Mouse (Mus musculus) left cerebral cortex, adult 8-10 months (tissue): ENCODE measurements around the gene Ergic1. TPM values are rescaled to one million over a fixed set of nuclear protein-coding genes. Genes with fewer than 3 reads are reported as not detected.

Source experiments
- DNase-seq, 2 experiments: peaks; one replicate each; pipeline ENCODE4 v3.0.0; 2022; ENCODE audit warnings: low spot score in 2 of 2
- total RNA-seq, 4 experiments: library from RNA; stranded (reverse); gene quantifications; 2 replicates each; pipeline ENCODE4 v1.2.4; 2022

Gene Ergic1
- 100 to 1,000 TPM; 131 to 191 (median 161) TPM for total RNA-seq

- DNase-seq = peak; percentile 79 to 85
Measured at GRCm38 (mm10) chr17:26561290-26561640, at the start of gene Ergic1. TSS of gene Ergic1 (plus strand) at chr17:26561489.

- DNase-seq = no peak
Measured at GRCm38 (mm10) chr17:26511816-26512774, 49.2 kb upstream of the Ergic1 start.

- DNase-seq = no peak
Measured at GRCm38 (mm10) chr17:26512961-26513360, 48.3 kb upstream of the Ergic1 start.

- no peak for DNase-seq
Measured at GRCm38 (mm10) chr17:26513459-26514290, 47.6 kb upstream of the Ergic1 start.

- DNase-seq = no peak
Measured at GRCm38 (mm10) chr17:26514581-26515030, 46.7 kb upstream of the Ergic1 start.

- no peak for DNase-seq
Measured at GRCm38 (mm10) chr17:26515675-26516074, 45.6 kb upstream of the Ergic1 start.

GRCm38 (mm10) chr17:26518306-26518705 is 43.0 kb upstream of the Ergic1 start:
- DNase-seq = no peak

- DNase-seq = no peak
Measured at GRCm38 (mm10) chr17:26522711-26523110, 38.6 kb upstream of the Ergic1 start.

GRCm38 (mm10) chr17:26524316-26524715 is 37.0 kb upstream of the Ergic1 start:
- DNase-seq = no peak

GRCm38 (mm10) chr17:26524801-26525200 is 36.5 kb upstream of the Ergic1 start:
- no peak for DNase-seq

- DNase-seq = peak in 1 of 2 experiments; percentile 64
Measured at GRCm38 (mm10) chr17:26525316-26525715, 36.0 kb upstream of the Ergic1 start.

- no peak for DNase-seq
Measured at GRCm38 (mm10) chr17:26527291-26527690, 34.0 kb upstream of the Ergic1 start.

- DNase-seq = no peak
Measured at GRCm38 (mm10) chr17:26528751-26529150, 32.5 kb upstream of the Ergic1 start.

GRCm38 (mm10) chr17:26529791-26530241 is 31.5 kb upstream of the Ergic1 start:
- no peak for DNase-seq

- no peak for DNase-seq
Measured at GRCm38 (mm10) chr17:26530590-26531081, 30.7 kb upstream of the Ergic1 start.

GRCm38 (mm10) chr17:26531395-26532027 is 29.8 kb upstream of the Ergic1 start:
- DNase-seq = no peak

GRCm38 (mm10) chr17:26532476-26533045 is 28.7 kb upstream of the Ergic1 start:
- no peak for DNase-seq

GRCm38 (mm10) chr17:26533871-26534372 is 27.4 kb upstream of the Ergic1 start:
- no peak for DNase-seq

- DNase-seq = no peak
Measured at GRCm38 (mm10) chr17:26534695-26535094, 26.6 kb upstream of the Ergic1 start.

GRCm38 (mm10) chr17:26535251-26536136 is 25.8 kb upstream of the Ergic1 start:
- no peak for DNase-seq
